Comparison of ENCODE assay signal across 9 mouse cellular contexts in the genomic region with DNA sequence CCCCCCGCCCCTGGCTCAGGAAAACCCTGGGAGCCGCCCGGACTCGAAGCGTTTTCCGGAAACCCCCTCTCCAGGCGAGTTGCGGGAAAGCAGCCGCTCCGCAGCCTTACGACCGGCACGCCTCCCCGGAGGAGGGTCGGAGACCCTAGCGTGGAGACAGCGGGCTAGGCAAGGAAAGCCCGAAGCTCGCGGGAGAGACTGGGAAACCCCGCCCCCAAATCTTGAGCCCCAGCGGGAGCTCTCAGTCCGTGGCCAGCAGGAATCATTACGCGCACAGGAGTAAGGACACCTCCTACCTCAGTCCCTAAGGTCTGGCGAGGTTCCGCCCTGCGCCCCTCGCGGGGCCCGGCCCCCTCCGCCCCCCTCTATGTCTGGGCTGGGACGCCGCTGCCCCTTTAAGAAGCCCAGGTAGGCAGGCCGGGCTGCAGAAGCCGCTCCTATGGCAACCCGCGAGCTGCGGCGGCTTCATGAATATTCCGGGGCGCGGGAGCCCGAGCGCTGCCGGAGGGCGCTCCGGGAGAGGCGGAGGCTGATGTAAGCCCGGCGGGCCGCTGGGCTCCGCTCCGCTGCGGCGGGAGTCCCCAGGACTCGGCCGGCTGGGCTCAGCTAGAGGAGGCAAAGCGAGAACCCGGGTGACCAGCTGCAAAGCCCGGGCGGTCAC. TPM values are rescaled to one million over a fixed set of nuclear protein-coding genes. Genes with fewer than 3 reads are reported as not detected.
DNase-seq lines count a peak whose midpoint lies in the region; ATAC-seq and TF ChIP-seq lines count a peak whose summit lies in the region.
"Had no signal": no experiment of that assay in that cellular context is flagged by ENCODE, and none has a peak within 500 bp of the region (broad histone marks: within the 10 kb centered on the region; RNA-seq: fewer than 3 reads in every experiment).

No protein-coding gene starts in this region.

- peak; percentile 79 for ATAC-seq in embryonic facial prominence, embryonic 15.5 days (ENCODE audit: insufficient number of reproducible peaks, low FRiP score, low TSS enrichment, low read depth)
- ATAC-seq in heart, embryonic 16.5 days (replicated peaks; ENCODE audit: extremely low read depth, insufficient read depth, low FRiP score), result peak; percentile 57
- no peak for ATAC-seq in liver, embryonic 13.5 days (ENCODE audit: low read depth)

- WGBS in lung, adult 2 months, result under 1% methylated on average over 62 of the region's 62 CpGs
- under 1% methylated on average over 57 of the region's 62 CpGs for WGBS in embryonic facial prominence, embryonic 15.5 days
- WGBS in heart, embryonic 16.5 days, result under 1% methylated on average over 60 of the region's 62 CpGs
- 1% methylated on average over 62 of the region's 62 CpGs for WGBS in liver, embryonic 13.5 days (ENCODE audit: insufficient replicate concordance)

- TF ChIP-seq CTCF in lung, adult 2 months (IDR thresholded peaks at IDR 0.05; ENCODE audit: insufficient read depth, low read length), result no peak

- peak overlapping the region; percentile 97 for H3K4me2 ChIP-seq in embryonic facial prominence, embryonic 15.5 days (replicated peaks)
- peak overlapping the region; percentile 82 for H3K4me2 ChIP-seq in heart, embryonic 16.5 days (ENCODE audit: low read depth, low read length)
- peak overlapping the region; percentile 70 for H3K4me2 ChIP-seq in liver, embryonic 13.5 days

- H3K9ac ChIP-seq in embryonic facial prominence, embryonic 15.5 days, result peak overlapping the region; percentile 49
- H3K9ac ChIP-seq in heart, embryonic 16.5 days (ENCODE audit: low read length), result peak overlapping the region; percentile 72
- H3K9ac ChIP-seq in liver, embryonic 13.5 days, result no peak overlapping the region

- no peak for TF ChIP-seq POLR2A in lung, adult 2 months (IDR thresholded peaks at IDR 0.05; ENCODE audit: borderline replicate concordance, extremely low read depth, low read depth, low read length)

- no peaks in the 10 kb centered on the region for H3K36me3 ChIP-seq in embryonic facial prominence, embryonic 15.5 days
- no peaks in the 10 kb centered on the region for H3K36me3 ChIP-seq in heart, embryonic 16.5 days (ENCODE audit: control insufficient read depth, insufficient read depth)
- H3K36me3 ChIP-seq in liver, embryonic 13.5 days, result no peaks in the 10 kb centered on the region

- no peaks in the 10 kb centered on the region for H3K4me1 ChIP-seq in lung, adult 2 months (ENCODE audit: control insufficient read depth, insufficient read depth, low read length)
- H3K4me1 ChIP-seq in embryonic facial prominence, embryonic 15.5 days, result peaks cover 19% of the 10 kb centered on the region
- peaks cover 14% of the 10 kb centered on the region for H3K4me1 ChIP-seq in heart, embryonic 16.5 days (ENCODE audit: control insufficient read depth, insufficient read depth, low read length)
- H3K4me1 ChIP-seq in liver, embryonic 13.5 days (replicated peaks), result peaks cover 13% of the 10 kb centered on the region

- H3K4me3 ChIP-seq in lung, adult 2 months (replicated peaks; ENCODE audit: extremely low read depth, low read depth, low read length), result peak overlapping the region; percentile 37
- H3K4me3 ChIP-seq in embryonic facial prominence, embryonic 15.5 days (replicated peaks), result peak overlapping the region; percentile 74
- H3K4me3 ChIP-seq in heart, embryonic 16.5 days (ENCODE audit: low read length), result peak overlapping the region; percentile 74
- peak overlapping the region; percentile 53 for H3K4me3 ChIP-seq in liver, embryonic 13.5 days (replicated peaks)

- H3K27me3 ChIP-seq in embryonic facial prominence, embryonic 15.5 days, result peaks cover 76% of the 10 kb centered on the region
- peaks cover 34% of the 10 kb centered on the region for H3K27me3 ChIP-seq in heart, embryonic 16.5 days (ENCODE audit: control insufficient read depth, insufficient read depth, low read length)
- peaks cover 99% of the 10 kb centered on the region for H3K27me3 ChIP-seq in liver, embryonic 13.5 days
- H3K27me3 ChIP-seq: CH12.LX had no signal

- peak; percentile 21 for DNase-seq in lung, adult 2 months
- DNase-seq in lung, postnatal 25 days (ENCODE audit: low spot score), result no peak
- peak; percentile 43 to 78 for DNase-seq in kidney, postnatal 25 days
- no peak for DNase-seq in liver, embryonic 13.5 days
- DNase-seq in ovary, postnatal 14 days (ENCODE audit: low spot score), result peak; percentile 18
- DNase-seq in adipocyte (ENCODE audit: low spot score), result no peak

- no peak overlapping the region; the same call in 1 of the 2 replicates for H3K27ac ChIP-seq in embryonic facial prominence, embryonic 15.5 days (replicated peaks)
- peak overlapping the region; percentile 59 for H3K27ac ChIP-seq in heart, embryonic 16.5 days (ENCODE audit: low read length)
- no peak overlapping the region for H3K27ac ChIP-seq in liver, embryonic 13.5 days

- no peaks in the 10 kb centered on the region for H3K9me3 ChIP-seq in embryonic facial prominence, embryonic 15.5 days (replicated peaks)
- H3K9me3 ChIP-seq in heart, embryonic 16.5 days (replicated peaks; ENCODE audit: control insufficient read depth, low read length), result no peaks in the 10 kb centered on the region
- H3K9me3 ChIP-seq in liver, embryonic 13.5 days (replicated peaks), result no peaks in the 10 kb centered on the region

RNA-seq across cellular contexts. Expression of gene Hcn4, which starts 0.7 kb away (rescaled TPM):
- 0.62 and 0.67 TPM in 2 replicates for polyA plus RNA-seq in lung, adult 2 months (2012; rRNA removed)
- 0.28 and 0.41 TPM in 2 replicates for polyA plus RNA-seq in embryonic facial prominence, embryonic 15.5 days (2015; fragmentation: Nextera tagmentation; extraction: Ambion mirVana)
- polyA plus RNA-seq in heart, embryonic 16.5 days (2015; fragmentation: Nextera tagmentation; extraction: Ambion mirVana), result 0.89 and 1.1 TPM in 2 replicates
- not detected in 2 replicates for polyA plus RNA-seq in liver, embryonic 13.5 days (2015; fragmentation: Nextera tagmentation; extraction: Ambion mirVana)

Comparison
In these comparisons a context has a peak if more than half of its experiments do, and no peak if none do; other contexts are left out.
1. DNase-seq: peak in lung, adult 2 months (single experiment), kidney, postnatal 25 days (2 of 2) and ovary, postnatal 14 days (single experiment); none in lung, postnatal 25 days (single experiment), liver, embryonic 13.5 days (single experiment) and adipocyte (single experiment).
2. Peak in every context shown above with its lines, with median percentiles within 50 percentile points of each other: H3K4me3 ChIP-seq and H3K4me2 ChIP-seq.